Mouse (Mus musculus) CD4-positive, CD25-positive, alpha-beta regulatory T cell (primary cell): ENCODE measurements around the gene Gm7145. TPM values are rescaled to one million over a fixed set of nuclear protein-coding genes. Genes with fewer than 3 reads are reported as not detected.

Experiments
- polyA plus RNA-seq: library from polyadenylated mRNA; unstranded; fragments of 100-300 nt; shearing (Covaris generic); gene quantifications from one replicate; pipeline ENCODE4 v1.2.1, GENCODE M21; 2017

The Gm7145 gene
- not detected for polyA plus RNA-seq

DNA sequence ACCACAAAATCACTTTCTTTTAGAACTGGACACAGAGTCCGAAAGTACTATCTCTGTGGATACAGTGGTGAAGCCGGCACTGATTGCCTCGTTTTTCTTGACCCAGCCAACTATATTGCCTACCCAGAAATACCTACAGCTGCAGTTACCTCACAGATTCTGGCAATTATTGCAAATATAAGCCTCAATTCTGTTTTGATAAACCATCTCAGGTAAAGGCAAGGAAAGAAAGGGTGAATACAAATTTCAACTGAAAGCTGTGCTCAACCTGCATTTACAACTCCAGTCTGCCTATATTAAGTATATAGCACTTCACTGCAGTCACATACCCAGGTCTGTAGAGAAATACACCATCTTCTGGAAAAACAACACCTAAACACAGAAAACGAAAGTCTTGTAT is at the start of gene Gm7145:
TSS of gene Gm7145 (plus strand) at position 301 of the 400 bp plus-strand sequence.

GRCm38 (mm10) chr1:117927715-117928114 is 38.0 kb upstream of the Gm7145 start, which contains the start of gene Gm28168:
Gene Gm28168 (plus strand): TSS chr1:117928015.

Other genes starting within 250 kb of the Gm7145 start
- gene B020011L13Rik, start 184.8 kb upstream of the Gm7145 start, polyA plus RNA-seq, result not detected
- gene Gm28360, start 135.9 kb upstream of the Gm7145 start, polyA plus RNA-seq, result not detected
- gene Gm28168, start 37.9 kb upstream of the Gm7145 start, polyA plus RNA-seq, result not detected
- not detected for gene Gm29106, start 210.6 kb downstream of the Gm7145 start, polyA plus RNA-seq